Comparison of ENCODE assay signal across 21 mouse cellular contexts in the genomic region with DNA sequence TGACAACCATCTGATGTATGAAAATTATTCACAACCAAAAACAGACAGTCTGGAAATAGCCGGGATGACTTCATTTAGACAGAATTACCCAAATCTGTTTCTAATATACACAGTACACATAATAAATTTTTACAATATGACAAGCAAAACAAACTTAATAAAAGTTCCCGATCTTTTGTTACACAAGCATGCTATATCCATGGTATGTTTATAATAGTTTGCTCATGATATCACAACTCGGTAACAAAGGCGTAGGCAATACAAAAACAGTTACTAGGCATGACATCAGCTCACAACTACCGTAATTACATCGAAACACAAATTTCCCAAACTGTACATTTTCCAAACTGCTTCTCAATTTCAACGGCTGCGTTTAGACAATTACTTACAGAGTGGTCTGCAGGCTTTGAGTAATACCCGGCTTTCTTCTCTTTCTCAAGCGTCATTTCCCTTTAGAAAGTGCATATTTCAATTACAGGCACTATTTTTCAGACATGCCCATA.
A peak's percentile ranks its signal among the peaks of the same experiment; 100 is the strongest.
DNase-seq lines count a peak whose midpoint lies in the region; ATAC-seq and TF ChIP-seq lines count a peak whose summit lies in the region.
"Had no signal": no experiment of that assay in that cellular context is flagged by ENCODE, and none has a peak within 500 bp of the region (broad histone marks: within the 10 kb centered on the region; RNA-seq: fewer than 3 reads in every experiment).

No protein-coding gene starts in this region.

- ATAC-seq in frontal cortex, adult (ENCODE audit: low TSS enrichment): peak; percentile 44; the same call in 1 of the 2 replicates
- ATAC-seq in lung, embryonic 16.5 days (ENCODE audit: low read depth): peak; percentile 82
- ATAC-seq: forebrain, embryonic 14.5 days; intestine, embryonic 16.5 days had no signal

- DNase-seq in frontal cortex, postnatal 10 days (ENCODE audit: low spot score in 2 of 2): no peak
- DNase-seq in lung, postnatal 36 days: no peak
- DNase-seq in retina, postnatal 1 day: no peak
- DNase-seq in adrenal gland, postnatal 4 days (ENCODE audit: low spot score in 2 of 2): no peak
- DNase-seq in urinary bladder, adult 2 months (ENCODE audit: low spot score): no peak
- DNase-seq: adrenal gland, postnatal 10 days; cerebellum, adult 18-20 months; heart, adult 11 months; heart, postnatal 10 days; layer of hippocampus, postnatal 36 days; midbrain, embryonic 14.5 days; right cerebral cortex, adult 18-20 months; spleen, adult 18-20 months had no signal

- H3K9ac ChIP-seq in lung, embryonic 16.5 days (ENCODE audit: low read length): no peak overlapping the region
- H3K9ac ChIP-seq: hindbrain, embryonic 14.5 days; kidney, embryonic 15.5 days; liver, embryonic 14.5 days had no signal

- no peaks in the 10 kb centered on the region for H3K9me3 ChIP-seq in lung, embryonic 16.5 days (ENCODE audit: control insufficient read depth, low read length)
- H3K9me3 ChIP-seq: kidney, embryonic 15.5 days had no signal

- peak overlapping the region; percentile 41; the same call in 1 of the 2 replicates for H3K27ac ChIP-seq in lung, embryonic 16.5 days (ENCODE audit: low read length)
- H3K27ac ChIP-seq in embryonic fibroblast, embryonic 13.5 days (ENCODE audit: insufficient read depth, low read length): peak overlapping the region; percentile 96
- H3K27ac ChIP-seq: hindbrain, embryonic 14.5 days; kidney, embryonic 15.5 days; liver, embryonic 14.5 days had no signal

- no peak for TF ChIP-seq POLR2A in embryonic fibroblast, embryonic 13.5 days (IDR thresholded peaks at IDR 0.05; ENCODE audit: low read depth, low read length)

- no peaks in the 10 kb centered on the region for H3K27me3 ChIP-seq in lung, embryonic 16.5 days (ENCODE audit: control insufficient read depth, insufficient read depth, low read depth, low read length)
- H3K27me3 ChIP-seq: kidney, embryonic 15.5 days had no signal

- peak overlapping the region; percentile 18; the same call in 1 of the 2 replicates for H3K4me2 ChIP-seq in lung, embryonic 16.5 days (ENCODE audit: low read depth, low read length)
- H3K4me2 ChIP-seq: hindbrain, embryonic 14.5 days; kidney, embryonic 15.5 days had no signal

- 53% methylated on average over 10 of the region's 10 CpGs for WGBS in lung, embryonic 16.5 days

- peaks cover 35% of the 10 kb centered on the region for H3K4me1 ChIP-seq in lung, embryonic 16.5 days (replicated peaks; ENCODE audit: control insufficient read depth, insufficient read depth, low read length)
- peaks cover 30% of the 10 kb centered on the region for H3K4me1 ChIP-seq in embryonic fibroblast, embryonic 13.5 days (ENCODE audit: control insufficient read depth, insufficient read depth, low read length)

- H3K36me3 ChIP-seq in lung, embryonic 16.5 days (ENCODE audit: control insufficient read depth, insufficient read depth, low read length): 0 out of 2 replicates have a peak, but pooled peaks cover under 1% of the 10 kb centered on the region
- H3K36me3 ChIP-seq: kidney, embryonic 15.5 days had no signal

- H3K4me3 ChIP-seq in lung, embryonic 16.5 days (ENCODE audit: low read length): no peak overlapping the region
- no peak overlapping the region for H3K4me3 ChIP-seq in embryonic fibroblast, embryonic 13.5 days (ENCODE audit: insufficient read depth, low read length)
- H3K4me3 ChIP-seq: kidney, embryonic 15.5 days had no signal

- TF ChIP-seq CTCF in embryonic fibroblast, embryonic 13.5 days (IDR thresholded peaks at IDR 0.05; ENCODE audit: borderline replicate concordance, insufficient read depth, low read length): no peak
